ENCODE assay signal across 8 mouse cellular contexts in the genomic region with DNA sequence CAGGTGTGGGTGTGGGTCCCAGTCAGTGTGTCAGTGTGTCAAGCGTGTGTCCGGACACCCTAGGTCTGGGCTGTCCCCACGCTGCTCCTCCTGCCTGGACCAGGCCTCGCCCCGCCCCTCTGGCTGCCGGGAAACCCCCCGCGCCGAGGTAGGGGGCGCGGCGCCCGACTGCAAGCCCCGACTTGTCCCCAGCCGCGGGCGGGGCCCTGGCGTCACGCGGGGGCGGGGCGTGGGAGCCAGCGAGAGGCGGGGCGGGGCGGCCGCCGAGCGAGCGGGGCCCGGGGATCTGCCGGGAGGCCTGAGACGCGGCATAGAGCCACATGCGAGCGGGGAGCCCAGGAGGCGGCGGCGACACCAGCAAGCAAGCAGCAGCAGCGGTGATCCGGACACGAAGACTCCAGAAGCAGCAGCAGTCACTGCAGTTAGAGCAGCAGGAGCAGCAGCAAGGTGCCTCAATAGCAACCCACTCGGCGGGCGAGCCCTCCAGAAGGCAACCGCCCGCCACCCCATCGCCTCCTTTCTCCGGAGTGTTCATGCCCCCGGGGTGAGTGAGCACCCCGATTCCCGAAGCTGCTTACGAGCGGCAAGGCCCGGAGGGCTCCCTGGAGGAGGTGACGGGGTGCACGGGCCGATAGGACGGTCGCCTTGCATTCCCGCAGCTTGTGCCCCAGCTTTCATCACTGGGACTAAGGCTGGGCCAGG. TPM values are rescaled to one million over a fixed set of nuclear protein-coding genes. Genes with fewer than 3 reads are reported as not detected.
A peak's percentile ranks its signal among the peaks of the same experiment; 100 is the strongest.
DNase-seq lines count a peak whose midpoint lies in the region; ATAC-seq and TF ChIP-seq lines count a peak whose summit lies in the region.

No protein-coding gene starts in this region.

- H3K4me1 ChIP-seq in intestine, postnatal 0 days (replicated peaks; ENCODE audit: control insufficient read depth, insufficient read depth, low read length), result peaks cover 4% of the 10 kb centered on the region; the same call in 1 of the 2 replicates
- peaks cover 42% of the 10 kb centered on the region for H3K4me1 ChIP-seq in limb, embryonic 14.5 days (ENCODE audit: control insufficient read depth, insufficient read depth, low read length)
- peaks cover 56% of the 10 kb centered on the region for H3K4me1 ChIP-seq in midbrain, embryonic 15.5 days

- no peaks in the 10 kb centered on the region for H3K9me3 ChIP-seq in intestine, postnatal 0 days (ENCODE audit: control insufficient read depth)
- H3K9me3 ChIP-seq in limb, embryonic 14.5 days (ENCODE audit: control insufficient read depth, low read length), result no peaks in the 10 kb centered on the region
- H3K9me3 ChIP-seq in midbrain, embryonic 15.5 days, result no peaks in the 10 kb centered on the region

- H3K9ac ChIP-seq in intestine, postnatal 0 days (ENCODE audit: low read depth, low read length), result peak overlapping the region; percentile 52
- peak overlapping the region; percentile 56 for H3K9ac ChIP-seq in limb, embryonic 14.5 days (ENCODE audit: low read depth, low read length, severe bottlenecking)
- H3K9ac ChIP-seq in midbrain, embryonic 15.5 days, result peak overlapping the region; percentile 80

- no peaks in the 10 kb centered on the region for H3K27me3 ChIP-seq in intestine, postnatal 0 days (replicated peaks; ENCODE audit: control insufficient read depth, insufficient read depth, low read length)
- 0 out of 2 replicates have a peak, but pooled peaks cover 5% of the 10 kb centered on the region for H3K27me3 ChIP-seq in limb, embryonic 14.5 days (ENCODE audit: control insufficient read depth, insufficient read depth, low read length)
- H3K27me3 ChIP-seq in midbrain, embryonic 15.5 days (replicated peaks), result no peaks in the 10 kb centered on the region

- no peak for TF ChIP-seq POLR2A in limb, embryonic 14.5 days (IDR thresholded peaks at IDR 0.05; ENCODE audit: borderline replicate concordance, extremely low read depth, insufficient read depth, insufficient read length)

- peak; percentile 19 for ATAC-seq in granulocyte monocyte progenitor cell, adult 5-6 weeks (replicated peaks; ENCODE audit: poor library complexity, severe bottlenecking)
- ATAC-seq in intestine, postnatal 0 days, result peak; percentile 34
- peak; percentile 37 for ATAC-seq in limb, embryonic 14.5 days (ENCODE audit: low FRiP score, low read depth)
- peak; percentile 15 for ATAC-seq in midbrain, embryonic 15.5 days (replicated peaks)

- peak overlapping the region; percentile 94 for H3K4me2 ChIP-seq in intestine, postnatal 0 days (replicated peaks; ENCODE audit: low read depth)
- H3K4me2 ChIP-seq in limb, embryonic 14.5 days (replicated peaks; ENCODE audit: low read depth, low read length, severe bottlenecking), result peak overlapping the region; percentile 97
- H3K4me2 ChIP-seq in midbrain, embryonic 15.5 days, result peak overlapping the region; percentile 99

- 0 out of 2 replicates have a peak, but pooled peaks have one; percentile 7 for TF ChIP-seq CTCF in intestine, postnatal 0 days (IDR thresholded peaks at IDR 0.05; ENCODE audit: low read depth)

- DNase-seq in left cerebral cortex, adult 18-20 months (ENCODE audit: low spot score in 2 of 2), result peak; percentile 76 to 86
- DNase-seq in left cerebral cortex, adult 11 months (ENCODE audit: low spot score), result no peak
- DNase-seq in embryo, embryonic 9.5 days (ENCODE audit: extremely low spot score), result peak; percentile 87
- DNase-seq in limb, embryonic 14.5 days (ENCODE audit: low spot score), result peak; percentile 68
- DNase-seq in spleen, postnatal 10 days (ENCODE audit: low spot score in 2 of 2), result peak; percentile 93 to 95

- H3K27ac ChIP-seq in intestine, postnatal 0 days (ENCODE audit: low read depth, low read length), result peak overlapping the region; percentile 73
- H3K27ac ChIP-seq in limb, embryonic 14.5 days (replicated peaks; ENCODE audit: low read depth, low read length), result peak overlapping the region; percentile 27; the same call in 1 of the 2 replicates
- peak overlapping the region; percentile 96 for H3K27ac ChIP-seq in midbrain, embryonic 15.5 days

- H3K4me3 ChIP-seq in intestine, postnatal 0 days (ENCODE audit: low read depth, low read length), result peak overlapping the region; percentile 73
- H3K4me3 ChIP-seq in limb, embryonic 14.5 days (replicated peaks; ENCODE audit: low read length), result peak overlapping the region; percentile 61
- H3K4me3 ChIP-seq in midbrain, embryonic 15.5 days, result peak overlapping the region; percentile 76

- WGBS in intestine, postnatal 0 days, result under 1% methylated on average over 54 of the region's 61 CpGs
- WGBS in limb, embryonic 14.5 days, result 2% methylated on average over 46 of the region's 61 CpGs
- WGBS in midbrain, embryonic 15.5 days, result under 1% methylated on average over 54 of the region's 61 CpGs

- H3K36me3 ChIP-seq in intestine, postnatal 0 days (ENCODE audit: control insufficient read depth, insufficient read depth), result no peaks in the 10 kb centered on the region
- H3K36me3 ChIP-seq in limb, embryonic 14.5 days (ENCODE audit: control insufficient read depth, insufficient read depth, low read length), result no peaks in the 10 kb centered on the region
- no peaks in the 10 kb centered on the region for H3K36me3 ChIP-seq in midbrain, embryonic 15.5 days (replicated peaks)

RNA-seq across cellular contexts. Expression of a gene that starts 1.3 kb away (rescaled TPM):
- total RNA-seq in left cerebral cortex, adult 18-20 months (2021), result 10 to 100 TPM in 1 of 2 experiments, 1 to 10 TPM in 1; 7.5 to 11.8 TPM
- total RNA-seq in granulocyte monocyte progenitor cell, adult 5-6 weeks (2014; fragmentation: Nextera tagmentation), result 0.53 and 1.1 TPM in 2 replicates
- 1.3 and 2.2 TPM in 2 replicates for total RNA-seq in granulocyte monocyte progenitor cell, adult 5-6 weeks (2017)
- 6.6 and 7.0 TPM in 2 replicates for polyA plus RNA-seq in intestine, postnatal 0 days (2015; fragmentation: Nextera tagmentation; extraction: Ambion mirVana)
- polyA plus RNA-seq in limb, embryonic 14.5 days (2012; rRNA removed), result 7.4 and 11.9 TPM in 2 replicates
- polyA plus RNA-seq in limb, embryonic 14.5 days (2014; fragmentation: Nextera tagmentation; extraction: Ambion mirVana), result 3.7 and 4.0 TPM in 2 replicates
- polyA plus RNA-seq in midbrain, embryonic 15.5 days (2015; fragmentation: Nextera tagmentation; extraction: Ambion mirVana), result 32.0 and 35.0 TPM in 2 replicates

RNA-seq across cellular contexts. Expression of a gene that starts 22.9 kb away (rescaled TPM):
- 100 to 1,000 TPM in 1 of 2 experiments, 10 to 100 TPM in 1; 81.0 to 102 TPM for total RNA-seq in left cerebral cortex, adult 18-20 months (2021)
- 31.7 and 50.9 TPM in 2 replicates for total RNA-seq in granulocyte monocyte progenitor cell, adult 5-6 weeks (2014; fragmentation: Nextera tagmentation)
- total RNA-seq in granulocyte monocyte progenitor cell, adult 5-6 weeks (2017), result 54.0 and 62.0 TPM in 2 replicates
- 14.2 and 14.8 TPM in 2 replicates for polyA plus RNA-seq in intestine, postnatal 0 days (2015; fragmentation: Nextera tagmentation; extraction: Ambion mirVana)
- 64.4 and 84.8 TPM in 2 replicates for polyA plus RNA-seq in limb, embryonic 14.5 days (2012; rRNA removed)
- polyA plus RNA-seq in limb, embryonic 14.5 days (2014; fragmentation: Nextera tagmentation; extraction: Ambion mirVana), result 15.9 and 17.7 TPM in 2 replicates
- polyA plus RNA-seq in midbrain, embryonic 15.5 days (2015; fragmentation: Nextera tagmentation; extraction: Ambion mirVana), result 21.6 and 30.1 TPM in 2 replicates

RNA-seq across cellular contexts. Expression of a gene that starts 36.1 kb away (rescaled TPM):
- 10 to 100 TPM; 38.0 to 39.7 TPM for total RNA-seq in left cerebral cortex, adult 18-20 months (2021)
- total RNA-seq in granulocyte monocyte progenitor cell, adult 5-6 weeks (2014; fragmentation: Nextera tagmentation), result 13.6 and 14.6 TPM in 2 replicates
- 3.2 and 3.3 TPM in 2 replicates for total RNA-seq in granulocyte monocyte progenitor cell, adult 5-6 weeks (2017)
- 24.1 and 24.8 TPM in 2 replicates for polyA plus RNA-seq in intestine, postnatal 0 days (2015; fragmentation: Nextera tagmentation; extraction: Ambion mirVana)
- 48.7 and 57.8 TPM in 2 replicates for polyA plus RNA-seq in limb, embryonic 14.5 days (2012; rRNA removed)
- polyA plus RNA-seq in limb, embryonic 14.5 days (2014; fragmentation: Nextera tagmentation; extraction: Ambion mirVana), result 24.3 and 27.4 TPM in 2 replicates
- 47.9 and 51.8 TPM in 2 replicates for polyA plus RNA-seq in midbrain, embryonic 15.5 days (2015; fragmentation: Nextera tagmentation; extraction: Ambion mirVana)

RNA-seq across cellular contexts. Expression of a gene that starts 50.1 kb away (rescaled TPM):
- 1 to 10 TPM; 1.2 to 2.4 TPM for total RNA-seq in left cerebral cortex, adult 18-20 months (2021)
- total RNA-seq in granulocyte monocyte progenitor cell, adult 5-6 weeks (2014; fragmentation: Nextera tagmentation), result 0.21 TPM in 1 of 2 replicates, not detected in the other
- 0.67 and 1.1 TPM in 2 replicates for total RNA-seq in granulocyte monocyte progenitor cell, adult 5-6 weeks (2017)
- 2.1 TPM in 2 replicates for polyA plus RNA-seq in intestine, postnatal 0 days (2015; fragmentation: Nextera tagmentation; extraction: Ambion mirVana)
- 3.2 and 5.4 TPM in 2 replicates for polyA plus RNA-seq in limb, embryonic 14.5 days (2012; rRNA removed)
- polyA plus RNA-seq in limb, embryonic 14.5 days (2014; fragmentation: Nextera tagmentation; extraction: Ambion mirVana), result 2.8 and 3.1 TPM in 2 replicates
- 1.5 and 2.9 TPM in 2 replicates for polyA plus RNA-seq in midbrain, embryonic 15.5 days (2015; fragmentation: Nextera tagmentation; extraction: Ambion mirVana)

Comparison
In these comparisons a context has a peak if more than half of its experiments do, and no peak if none do; other contexts are left out.
1. H3K27ac ChIP-seq: peak in every context shown above with its lines; median percentile 96 in midbrain, embryonic 15.5 days; 73 in intestine, postnatal 0 days; 27 in limb, embryonic 14.5 days.